Mouse (Mus musculus) effector memory CD4-positive, alpha-beta T cell, adult 5 months (primary cell): ENCODE measurements around the gene Rassf5. TPM values are rescaled to one million over a fixed set of nuclear protein-coding genes. Genes with fewer than 3 reads are reported as not detected.

ENCODE experiments used
- polyA plus RNA-seq: library from polyadenylated mRNA; unstranded; fragments of 100-300 nt; shearing (Covaris generic); gene quantifications from one replicate; pipeline ENCODE4 v1.2.1, GENCODE M21; 2017

The Rassf5 gene
- polyA plus RNA-seq = 224 TPM

DNA sequence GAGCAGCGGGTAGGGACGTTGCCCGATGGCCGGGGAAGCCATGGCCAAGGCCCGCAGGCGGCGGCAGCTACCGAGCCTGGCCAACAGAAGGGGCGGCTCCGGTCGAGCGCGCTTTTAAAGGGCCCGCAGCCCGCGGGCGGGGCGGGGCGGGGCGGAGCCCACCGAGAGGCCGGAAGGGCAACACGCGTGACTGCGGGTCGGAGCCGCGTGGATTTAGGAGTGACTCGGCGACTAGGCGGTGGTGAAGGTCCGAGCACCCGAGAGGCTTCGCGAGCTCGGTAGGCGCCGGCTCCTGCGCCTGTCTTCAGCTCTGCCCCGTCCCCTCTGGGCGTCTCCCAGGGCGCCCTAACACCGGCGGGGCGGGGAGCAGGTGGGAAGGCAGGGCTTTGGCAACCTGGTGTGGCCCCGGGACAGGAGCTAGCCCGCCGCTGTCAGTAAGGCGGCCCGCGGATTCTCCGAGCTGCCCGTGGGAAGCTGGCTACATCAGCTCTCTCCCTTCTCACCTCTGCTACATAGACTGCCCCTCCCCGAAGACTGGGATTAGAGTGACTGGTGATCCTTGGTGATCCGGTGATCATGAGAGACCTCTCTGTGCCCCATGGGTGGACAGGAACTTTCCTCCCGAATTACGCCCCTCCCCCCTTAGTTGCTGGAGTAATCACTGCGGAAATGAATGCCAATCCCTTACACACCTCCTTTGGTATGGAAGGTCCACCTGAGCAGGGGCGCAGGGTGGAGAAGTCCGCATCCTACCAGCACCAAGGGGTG is at the start of gene Rassf5:
Rassf5 (minus strand) TSS at position 170 of the 768 bp plus-strand sequence.

DNA sequence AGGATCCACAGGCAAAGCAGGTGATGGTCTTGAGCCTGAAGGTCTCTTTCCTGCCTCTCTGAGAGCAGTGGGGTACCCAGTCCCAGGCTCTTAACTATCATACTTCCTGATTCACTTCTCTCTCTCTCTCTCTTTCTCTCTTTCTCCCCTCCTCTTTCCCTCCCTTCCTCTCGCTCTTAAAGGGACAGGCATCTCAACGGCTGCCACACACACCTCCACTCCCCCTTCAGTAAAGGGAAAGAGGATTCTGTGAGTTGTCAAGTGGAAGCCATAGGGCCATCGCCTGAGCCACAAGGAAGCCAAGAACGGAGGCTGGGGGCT is 34.4 kb upstream of the Rassf5 start, which contains the start of gene Ikbke:
Ikbke (minus strand) TSS at position 151 of the 321 bp plus-strand sequence.

DNA sequence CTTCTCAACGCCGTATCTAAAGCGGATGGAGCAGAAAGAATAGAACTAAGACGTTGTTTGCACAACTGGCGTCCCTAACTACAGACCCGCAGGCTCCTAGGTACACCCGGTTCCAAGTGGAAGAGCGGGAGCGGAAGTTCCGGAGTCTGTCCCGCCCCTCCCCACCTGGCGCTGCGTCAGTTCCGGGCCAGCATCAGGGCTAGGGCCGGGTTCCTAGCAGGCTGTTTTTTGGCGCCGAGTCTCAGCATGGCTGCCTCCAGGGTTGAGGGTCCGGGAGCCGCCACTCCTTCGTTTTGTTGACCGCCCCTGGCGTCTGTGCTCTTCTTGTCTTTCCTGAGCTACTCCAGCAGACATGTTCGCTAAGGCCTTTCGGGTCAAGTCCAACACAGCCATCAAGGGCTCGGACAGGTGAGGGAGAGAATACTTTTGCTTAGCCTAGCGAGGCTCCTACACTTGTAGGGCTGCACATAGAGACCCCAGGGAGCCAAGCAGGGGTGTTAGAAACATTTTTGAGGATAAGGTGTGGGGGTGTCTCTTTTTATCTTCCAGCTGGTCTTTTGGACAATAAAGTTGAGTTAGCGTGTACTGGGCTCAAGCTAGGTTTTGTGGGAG is 91.9 kb downstream of the Rassf5 start, which contains the start of gene Eif2d:
Eif2d (plus strand) TSS at position 164 of the 612 bp plus-strand sequence.

DNA sequence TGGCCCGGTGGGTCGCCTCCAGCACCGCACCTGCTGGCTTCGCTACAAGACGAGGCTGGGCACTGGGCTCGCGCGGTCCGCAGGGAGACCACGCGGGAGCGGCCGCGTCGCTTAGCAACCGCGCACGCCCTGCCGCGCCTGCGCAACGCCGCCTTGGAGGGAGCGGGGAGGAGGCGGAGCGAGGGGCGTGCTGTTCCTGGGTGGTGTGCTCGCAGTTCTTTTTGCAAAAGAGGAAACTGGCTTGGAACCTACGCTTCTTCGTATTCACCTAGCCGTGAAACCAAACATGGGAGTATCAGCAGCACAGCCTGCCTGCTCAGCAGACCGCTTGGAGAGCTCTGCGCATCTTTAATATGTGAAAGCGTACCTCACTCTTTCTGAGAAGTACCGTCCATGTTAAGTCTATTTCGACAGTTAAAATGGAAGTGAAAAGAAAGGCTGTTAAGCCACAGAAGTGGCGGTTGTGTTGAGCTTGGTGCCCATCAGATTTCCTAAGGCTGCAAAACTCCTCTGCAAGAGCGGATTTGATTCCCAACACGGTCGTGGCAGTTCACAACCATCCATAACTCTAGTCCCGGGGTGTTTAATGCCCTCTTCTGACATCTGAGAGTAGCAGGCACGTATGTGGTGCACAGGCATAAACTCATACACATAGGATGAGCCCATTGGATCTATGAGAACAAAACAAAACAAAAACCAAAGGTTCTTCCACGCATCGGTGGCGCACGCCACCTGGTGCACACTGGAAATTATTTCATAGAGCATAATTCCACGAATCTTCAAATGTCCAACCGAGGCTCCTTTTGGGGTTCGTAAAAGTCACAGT is 106.7 kb downstream of the Rassf5 start, which contains the start of gene Dyrk3:
Dyrk3 (minus strand) TSS at position 150 of the 826 bp plus-strand sequence.

Other genes starting within 250 kb of the Rassf5 start
- 4.1 TPM for gene Il10, start 225.4 kb downstream of the Rassf5 start, polyA plus RNA-seq
- gene Mapkapk2, start 147.4 kb downstream of the Rassf5 start, polyA plus RNA-seq = 178 TPM
- gene Dyrk3, start 106.9 kb downstream of the Rassf5 start, polyA plus RNA-seq = 1.3 TPM
- 44.4 TPM for gene Eif2d, start 92.1 kb downstream of the Rassf5 start, polyA plus RNA-seq
- gene Ikbke, start 34.3 kb upstream of the Rassf5 start, polyA plus RNA-seq = 126 TPM